Mouse (Mus musculus): ENCODE results near the gene Rab11fip3.
"Not testable (repeated sequence)": the region's sequence is repeated elsewhere in the genome, so short reads cannot be mapped to it uniquely, and the experiment has no call there.

Rab11fip3 gene

GRCm38 (mm10) chr17:26040711-26041110 lies 28.6 kb downstream of the Rab11fip3 start:
- DNase-seq (ENCODE audit: low read depth, low spot score) = not testable (repeated sequence)

GRCm38 (mm10) chr17:26032037-26032436 lies 37.3 kb downstream of the Rab11fip3 start:
- DNase-seq (ENCODE audit: low read depth, low spot score) = no peak

- no peak for DNase-seq (ENCODE audit: low read depth, low spot score)
Measured at GRCm38 (mm10) chr17:26031583-26031982, 37.8 kb downstream of the Rab11fip3 start.

GRCm38 (mm10) chr17:26028261-26028660 lies 41.1 kb downstream of the Rab11fip3 start:
- DNase-seq (ENCODE audit: low read depth, low spot score) = no peak

- no peak for DNase-seq (ENCODE audit: low read depth, low spot score)
Measured at GRCm38 (mm10) chr17:26024674-26025073, 44.7 kb downstream of the Rab11fip3 start.

GRCm38 (mm10) chr17:26023966-26024365 lies 45.4 kb downstream of the Rab11fip3 start:
- DNase-seq (ENCODE audit: low read depth, low spot score) = no peak

- no peak for DNase-seq (ENCODE audit: low read depth, low spot score)
Measured at GRCm38 (mm10) chr17:26023181-26023580, 46.2 kb downstream of the Rab11fip3 start.

- no peak for DNase-seq (ENCODE audit: low read depth, low spot score)
Measured at GRCm38 (mm10) chr17:26021728-26022341, 47.5 kb downstream of the Rab11fip3 start.

- no peak for DNase-seq (ENCODE audit: low read depth, low spot score)
Measured at GRCm38 (mm10) chr17:26020848-26021347, 48.5 kb downstream of the Rab11fip3 start.

- no peak for DNase-seq (ENCODE audit: low read depth, low spot score)
Measured at GRCm38 (mm10) chr17:26018388-26018787, 51.0 kb downstream of the Rab11fip3 start.

- no peak for DNase-seq (ENCODE audit: low read depth, low spot score)
Measured at GRCm38 (mm10) chr17:26017949-26018348, 51.4 kb downstream of the Rab11fip3 start.

GRCm38 (mm10) chr17:26017021-26017420 lies 52.3 kb downstream of the Rab11fip3 start:
- DNase-seq (ENCODE audit: low read depth, low spot score) = no peak

GRCm38 (mm10) chr17:26013711-26014110 lies 55.6 kb downstream of the Rab11fip3 start:
- no peak for DNase-seq (ENCODE audit: low read depth, low spot score)

GRCm38 (mm10) chr17:26011841-26012460 lies 57.4 kb downstream of the Rab11fip3 start:
- peak; percentile 67 for DNase-seq (ENCODE audit: low read depth, low spot score)

GRCm38 (mm10) chr17:26009540-26009939 lies 59.8 kb downstream of the Rab11fip3 start:
- DNase-seq (ENCODE audit: low read depth, low spot score) = peak; percentile 76

- no peak for DNase-seq (ENCODE audit: low read depth, low spot score)
Measured at GRCm38 (mm10) chr17:26008787-26009186, 60.6 kb downstream of the Rab11fip3 start.

GRCm38 (mm10) chr17:26008331-26008730 lies 61.0 kb downstream of the Rab11fip3 start:
- no peak for DNase-seq (ENCODE audit: low read depth, low spot score)

- DNase-seq (ENCODE audit: low read depth, low spot score) = no peak
Measured at GRCm38 (mm10) chr17:26007646-26008045, 61.7 kb downstream of the Rab11fip3 start.

- no peak for DNase-seq (ENCODE audit: low read depth, low spot score)
Measured at GRCm38 (mm10) chr17:26005731-26006450, 63.5 kb downstream of the Rab11fip3 start.

- DNase-seq (ENCODE audit: low read depth, low spot score) = no peak
Measured at GRCm38 (mm10) chr17:26004711-26005110, 64.6 kb downstream of the Rab11fip3 start.

GRCm38 (mm10) chr17:26003864-26004263 lies 65.5 kb downstream of the Rab11fip3 start:
- DNase-seq (ENCODE audit: low read depth, low spot score) = no peak

- no peak for DNase-seq (ENCODE audit: low read depth, low spot score)
Measured at GRCm38 (mm10) chr17:25998425-25998824, 70.9 kb downstream of the Rab11fip3 start.

GRCm38 (mm10) chr17:25993489-25993888 lies 75.9 kb downstream of the Rab11fip3 start:
- DNase-seq (ENCODE audit: low read depth, low spot score) = no peak

Data from embryo, embryonic 11.5 days (tissue).